Mouse (Mus musculus) ES-E14 (cell line): ENCODE results near the gene Lad1.

ENCODE experiments used
- HCFC1 ChIP-seq: IDR thresholded peaks from 2 replicates; pipeline ENCODE4 v1.6.1; 2012; ENCODE audit warnings: low read length, inconsistent platforms, borderline replicate concordance; ENCODE audit not compliant: insufficient read depth
- ZC3H11A ChIP-seq: IDR thresholded peaks from 2 replicates; pipeline ENCODE4 v1.6.1; 2012; ENCODE audit warnings: low read depth, mild to moderate bottlenecking, inconsistent platforms, low read length, borderline replicate concordance
- ZNF384 ChIP-seq: IDR thresholded peaks from 2 replicates; pipeline ENCODE4 v1.6.1; 2012; ENCODE audit warnings: low read depth, low read length, inconsistent platforms

GRCm38 (mm10) chr1:135861091-135861490, 42.7 kb downstream of the Lad1 start:
- TF ChIP-seq ZNF384 (no peak), ZC3H11A (no peak), HCFC1 (no peak)
